Mouse (Mus musculus) T-helper 2 cell (primary cell): ENCODE measurements around the gene Phyhd1.

Experiments used
- in situ Hi-C: fragments of 300-600 bp; cut with MboI, MseI; formaldehyde crosslinking; loops from one replicate; pipeline ENCODE4 v1.15.1; 2025; ENCODE audit warnings: high pct_unique_total_duplicates

The Phyhd1 gene

GRCm38 (mm10) chr2:30281651-30282050, 15.6 kb downstream of the Phyhd1 start:
- in situ Hi-C loops, result no loop called here

- in situ Hi-C loops, result no loop called here
Observed at GRCm38 (mm10) chr2:30283193-30283592, 17.2 kb downstream of the Phyhd1 start.

DNA sequence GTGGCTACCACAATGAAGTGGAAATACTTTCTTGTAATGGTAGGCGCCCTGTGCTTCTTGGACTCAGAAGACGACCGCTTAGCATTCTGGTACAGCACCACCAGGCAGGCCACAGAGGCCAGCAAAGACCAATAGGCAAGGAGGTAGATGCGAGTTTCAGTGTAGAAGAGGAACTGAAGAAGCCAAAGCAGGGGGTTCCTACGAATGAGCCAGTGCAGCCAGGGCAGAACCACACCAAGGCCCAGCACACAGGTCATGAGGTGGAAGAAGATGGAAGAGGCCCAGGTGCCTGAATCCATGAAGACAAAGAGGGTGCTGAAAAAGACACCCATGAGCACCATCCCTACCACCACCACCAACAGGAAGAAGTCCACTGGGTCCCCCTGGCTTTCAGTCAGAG, 19.0 kb downstream of the Phyhd1 start:
- in situ Hi-C loops, result loop anchor here (5.0 kb wide), 1 partner anchor 53 kb away; no protein-coding TSS in a partner anchor

DNA sequence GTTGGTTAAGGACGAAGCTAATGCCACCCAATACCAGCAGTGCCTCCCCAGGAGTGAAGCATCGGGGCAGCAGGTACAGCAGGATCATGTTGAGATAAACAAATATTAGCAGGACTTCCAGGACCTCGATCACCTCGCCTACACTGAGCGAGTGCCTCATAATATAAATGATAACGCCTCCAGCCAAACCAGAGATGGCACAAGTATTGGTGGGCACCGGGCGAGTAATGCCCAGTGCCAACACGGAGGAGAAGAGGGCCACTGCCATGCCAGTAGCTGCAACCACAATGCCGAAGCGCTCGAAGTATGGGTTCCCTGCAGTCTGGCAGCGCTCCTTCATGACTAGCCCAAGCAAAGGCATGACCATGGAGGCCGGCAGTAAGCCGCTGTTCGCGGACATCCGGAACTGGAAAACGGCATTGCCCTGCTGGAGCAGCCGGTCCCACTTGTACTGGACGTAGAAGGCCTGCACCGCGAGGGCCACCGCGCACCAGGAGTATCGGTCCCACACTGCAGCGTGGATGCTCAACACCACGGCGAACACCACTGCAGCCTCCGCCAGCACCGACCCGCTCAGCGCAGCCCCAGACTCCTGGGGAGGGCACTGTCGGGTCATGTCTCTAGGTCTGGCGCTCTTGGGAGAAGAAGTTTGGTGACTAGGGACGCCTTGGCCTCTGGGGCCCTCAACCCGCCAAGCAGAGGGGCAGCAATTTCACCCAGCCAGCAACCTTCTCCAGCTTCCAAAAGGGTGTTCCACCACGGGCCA, 19.6 kb downstream of the Phyhd1 start:
- in situ Hi-C loops, result loop anchor here (5.0 kb wide), 1 partner anchor 53 kb away; no protein-coding TSS in a partner anchor

DNA sequence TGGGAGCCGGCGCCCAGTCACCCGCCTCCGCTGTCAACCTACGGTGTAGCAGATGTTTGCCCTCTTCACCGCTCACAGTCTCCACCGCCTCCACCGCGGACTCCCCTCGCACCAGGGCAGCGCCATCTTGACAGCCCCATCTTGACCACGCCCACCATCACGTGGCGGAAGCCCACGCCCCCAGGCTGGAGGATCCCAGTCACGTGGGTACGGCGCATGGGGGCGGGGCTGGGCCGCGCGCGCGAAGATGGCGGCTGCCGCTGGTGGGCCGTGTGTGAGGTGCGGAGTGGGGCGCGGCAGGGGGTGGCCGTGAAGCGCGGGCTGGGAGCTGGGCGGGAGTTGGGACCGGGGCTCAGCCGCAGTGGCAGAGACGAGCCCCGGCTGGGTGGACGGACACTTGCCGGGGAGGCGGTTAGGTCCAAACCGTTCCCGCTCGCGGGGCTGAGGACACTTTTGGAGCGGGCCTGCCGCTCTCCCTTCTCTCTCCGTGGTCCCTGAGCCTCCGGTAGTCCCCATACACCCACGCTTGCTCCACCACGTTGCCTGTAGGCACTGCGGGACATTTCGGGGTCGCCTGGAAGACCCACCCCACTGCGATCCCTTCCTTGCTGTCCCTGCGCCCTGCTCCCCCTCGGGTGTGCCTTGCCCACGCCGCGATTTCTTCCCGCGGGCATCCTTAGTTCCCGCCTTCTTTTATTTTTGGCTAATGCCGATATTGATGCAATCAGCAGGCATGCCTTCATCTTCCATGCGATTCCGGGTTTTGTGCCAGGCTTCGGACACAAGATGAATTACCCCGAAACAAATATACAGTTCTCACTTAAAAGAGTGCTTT, 20.4 kb downstream of the Phyhd1 start, which contains the start of the genes Dolk and Nup188:
Gene Dolk, minus strand, starts transcription at position 143 of the 835 bp plus-strand sequence.
Gene Nup188, plus strand, starts transcription at position 206 of the 835 bp plus-strand sequence.
- in situ Hi-C loops, result loop anchor here (5.0 kb wide), 1 partner anchor 54 kb away; no protein-coding TSS in a partner anchor

- in situ Hi-C loops, result loop anchor here (5.0 kb wide), 1 partner anchor 55 kb away; no protein-coding TSS in a partner anchor
Observed at GRCm38 (mm10) chr2:30287027-30287373, 21.0 kb downstream of the Phyhd1 start.

DNA sequence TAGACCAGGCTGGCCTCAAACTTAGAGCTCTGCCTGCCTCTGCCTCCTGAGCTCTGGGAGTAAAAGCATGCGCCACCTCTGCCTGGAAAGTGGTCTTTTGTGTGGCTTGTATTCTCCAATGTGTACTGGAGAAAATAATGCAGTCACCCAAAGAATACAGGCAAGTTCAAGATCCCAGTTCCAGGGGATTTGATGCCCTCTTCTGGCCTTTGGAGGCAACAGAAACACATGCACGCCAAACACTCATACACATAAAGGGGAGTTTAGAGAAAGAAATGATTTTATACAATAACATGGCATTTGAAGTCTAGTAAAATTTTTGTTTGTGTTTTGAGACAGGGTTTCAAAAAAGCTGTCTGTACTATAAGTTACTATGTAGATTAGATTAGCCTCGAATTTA, 33.5 kb downstream of the Phyhd1 start:
- in situ Hi-C loops, result no loop called here

- in situ Hi-C loops, result loop anchor here (10.0 kb wide), 1 partner anchor 1905 kb away; no protein-coding TSS in a partner anchor
Observed at GRCm38 (mm10) chr2:30299966-30300365, 34.0 kb downstream of the Phyhd1 start.

DNA sequence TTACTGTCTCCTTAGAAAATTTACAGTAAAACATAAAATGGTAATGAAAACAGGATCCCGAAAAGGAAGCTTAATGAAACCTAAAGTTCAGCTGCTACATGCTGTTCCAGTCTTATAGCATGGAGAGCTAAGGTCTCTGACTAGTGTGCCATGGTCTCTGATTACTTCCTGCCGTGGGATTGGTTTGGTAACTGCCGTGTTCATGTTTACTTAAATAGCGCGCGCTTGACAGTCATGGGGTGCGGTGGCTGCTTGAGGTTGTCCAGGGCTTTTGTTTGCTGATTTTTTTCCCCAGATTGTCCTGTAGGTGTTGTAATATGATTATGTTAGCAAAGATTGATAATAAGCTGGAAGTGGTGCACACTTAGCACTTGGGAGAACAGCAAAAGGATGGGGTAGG, 40.1 kb downstream of the Phyhd1 start:
- in situ Hi-C loops, result loop anchor here (10.0 kb wide), 1 partner anchor 1899 kb away; no protein-coding TSS in a partner anchor

DNA sequence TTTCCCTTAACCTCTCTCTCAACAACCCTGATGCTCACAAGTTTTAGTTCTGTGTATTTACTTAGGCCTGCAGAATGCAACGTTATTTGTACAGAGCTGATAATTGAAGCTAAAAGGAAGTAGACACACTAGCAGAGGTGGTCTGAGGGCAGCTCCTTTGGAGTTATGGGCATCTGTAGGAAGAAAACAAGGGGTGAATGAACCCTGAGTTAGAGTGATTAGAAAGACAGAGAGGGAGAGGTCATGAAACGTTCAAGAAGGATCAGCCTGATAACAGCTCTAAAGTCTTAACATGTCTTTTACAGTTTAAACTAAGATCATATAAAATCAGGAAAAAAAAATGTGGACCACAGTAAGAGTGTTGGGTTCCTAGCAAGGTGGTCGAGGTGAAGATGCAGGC, 43.3 kb downstream of the Phyhd1 start:
- in situ Hi-C loops, result loop anchor here (10.0 kb wide), 1 partner anchor 1895 kb away; no protein-coding TSS in a partner anchor

GRCm38 (mm10) chr2:30311481-30311880, 45.5 kb downstream of the Phyhd1 start:
- in situ Hi-C loops, result loop anchor here (10.0 kb wide), 1 partner anchor 317 kb away; no protein-coding TSS in a partner anchor

DNA sequence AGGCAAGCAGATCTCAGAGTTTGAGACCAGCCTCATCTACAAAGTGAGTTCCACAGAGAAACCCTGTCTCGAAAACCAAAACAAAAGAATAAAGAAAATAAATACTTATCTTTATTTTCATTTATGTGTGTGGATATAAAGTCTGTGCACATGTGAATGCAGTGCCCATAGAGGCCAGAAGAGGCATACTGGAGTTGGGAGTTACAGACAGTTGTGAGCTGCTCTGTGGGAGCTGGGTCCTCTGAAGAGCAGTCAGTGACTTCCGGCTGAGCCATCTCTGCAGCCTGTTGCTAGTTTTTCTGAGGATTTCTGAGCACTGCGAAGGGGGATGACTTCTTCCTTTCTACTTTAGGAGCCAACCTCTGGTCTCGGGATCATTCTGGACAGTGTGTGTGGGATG, 50.1 kb downstream of the Phyhd1 start:
- in situ Hi-C loops, result loop anchor here (10.0 kb wide), 1 partner anchor 321 kb away; no protein-coding TSS in a partner anchor

DNA sequence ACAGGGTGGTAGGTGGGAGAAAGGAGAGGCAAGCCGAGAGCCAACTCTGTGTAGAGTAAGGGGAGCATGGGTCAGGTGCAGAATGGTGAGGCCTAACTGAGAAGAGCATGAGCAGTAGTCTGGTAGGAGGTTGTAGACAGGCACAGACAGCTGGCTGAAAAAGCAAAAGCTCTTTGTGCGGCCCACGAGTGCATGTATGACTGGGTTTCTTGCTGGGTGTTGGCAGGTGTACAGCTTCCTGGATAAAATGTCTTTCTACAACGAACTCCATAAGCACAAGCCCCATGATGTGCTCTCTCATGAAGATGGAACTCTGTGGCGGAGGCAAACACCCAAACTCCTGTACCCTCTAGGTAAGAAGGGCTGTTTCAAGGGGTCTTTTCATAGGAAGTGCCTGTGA, 51.0 kb downstream of the Phyhd1 start:
- in situ Hi-C loops, result loop anchor here (10.0 kb wide), 1 partner anchor 322 kb away; no protein-coding TSS in a partner anchor

DNA sequence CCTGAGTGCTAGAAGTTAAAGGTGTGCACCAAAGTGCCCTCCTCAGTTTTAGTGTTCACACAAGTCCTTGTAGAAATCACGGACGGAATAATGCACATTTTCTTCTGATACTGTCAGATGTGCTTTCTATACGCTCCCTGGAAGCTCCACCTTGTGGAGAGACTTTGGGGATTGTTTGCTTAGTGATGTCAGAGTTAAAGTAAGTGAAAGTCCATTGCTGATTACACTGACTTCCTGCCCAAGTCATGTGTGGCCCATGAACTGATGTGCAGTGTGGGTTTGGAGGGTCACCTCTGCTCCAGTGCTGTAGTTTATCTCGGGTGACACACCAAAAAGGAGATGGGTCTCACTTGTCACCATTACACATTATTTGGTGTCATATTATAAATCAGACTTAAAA, 53.3 kb downstream of the Phyhd1 start:
- in situ Hi-C loops, result loop anchor here (10.0 kb wide), 1 partner anchor 324 kb away; no protein-coding TSS in a partner anchor

DNA sequence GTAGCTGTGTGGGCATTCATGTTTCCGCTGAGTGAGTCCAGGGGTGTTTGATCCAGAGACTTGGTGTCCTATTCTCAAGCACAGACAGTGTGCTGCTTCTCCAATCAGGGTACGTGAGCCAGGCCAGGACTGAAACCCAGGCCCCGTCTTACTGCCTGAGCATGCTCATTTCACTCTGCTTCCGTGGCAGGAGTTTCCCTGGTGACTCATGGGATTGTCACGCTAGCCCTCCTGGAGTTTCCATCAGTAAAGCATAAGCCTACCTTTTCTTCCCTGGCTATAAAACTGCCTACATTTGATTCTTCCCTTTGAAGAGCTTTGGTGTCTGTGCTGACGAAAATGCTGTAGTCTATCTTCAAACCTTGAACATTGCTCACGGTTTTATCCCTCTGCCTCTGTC, 57.1 kb downstream of the Phyhd1 start:
- in situ Hi-C loops, result no loop called here

DNA sequence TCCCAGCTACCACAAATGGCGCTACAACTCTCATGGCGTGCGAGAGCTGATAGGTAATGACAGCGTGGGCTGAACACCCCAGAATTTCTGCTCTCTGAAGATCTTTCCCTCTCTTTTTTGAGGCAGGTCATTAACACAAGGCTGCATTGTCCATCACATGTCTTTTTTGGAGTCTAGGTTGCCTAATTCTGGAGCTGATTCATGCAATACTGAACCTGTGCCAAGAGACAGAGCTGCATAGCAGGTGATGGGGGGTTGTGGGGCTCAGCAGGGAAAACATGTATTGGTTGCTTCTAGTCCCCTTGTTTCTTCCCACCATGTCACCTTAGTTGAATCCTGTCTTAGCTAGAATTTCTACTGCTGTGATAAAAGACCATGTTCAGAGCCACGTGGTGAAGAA, 59.3 kb downstream of the Phyhd1 start:
- in situ Hi-C loops, result no loop called here

GRCm38 (mm10) chr2:30327276-30327675, 61.3 kb downstream of the Phyhd1 start:
- in situ Hi-C loops, result no loop called here

DNA sequence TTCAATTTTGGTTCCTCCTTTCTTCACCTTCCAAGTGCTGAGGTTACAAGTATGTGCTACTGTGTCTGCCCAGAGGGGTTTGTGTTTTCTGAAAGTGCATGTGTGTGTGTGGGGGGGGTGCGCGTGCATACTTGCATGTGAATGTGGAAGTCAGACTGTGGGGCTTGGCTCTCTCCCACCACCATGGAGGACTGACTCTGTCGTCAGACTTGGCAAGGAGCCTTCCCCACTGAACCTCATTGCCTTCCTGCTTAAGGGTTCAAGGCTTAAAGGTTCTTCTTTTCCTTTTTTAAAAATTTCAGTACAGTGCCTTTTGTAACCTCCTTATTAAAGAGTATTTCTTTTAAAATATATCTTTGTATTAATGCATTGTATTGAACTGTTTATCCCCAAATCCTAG, 62.8 kb downstream of the Phyhd1 start:
- in situ Hi-C loops, result no loop called here
